Mouse (Mus musculus): ENCODE measurements at regions not wholly inside any gene's neighbourhood (a gene's known extent, or its start where the extent isn't known, plus 50 kb on each side); places are given as distances from the start of the nearest gene placed in this dataset.

GRCm38 (mm10) chr5:4484151-4484550 lies 273.7 kb downstream of the Fzd1 start:
- DNase-seq, result no peak
- intact Hi-C loops (cut with DNase I), result no loop called here
- no peak for TF ChIP-seq CTCF (IDR thresholded peaks at IDR 0.05)
- H3K27ac ChIP-seq, result no peak overlapping the region
- no peak overlapping the region for H3K4me3 ChIP-seq

GRCm38 (mm10) chr5:4474255-4474654 lies 282.1 kb downstream of the Mterf1b start:
- H3K4me3 ChIP-seq, result no peak overlapping the region
- TF ChIP-seq CTCF (IDR thresholded peaks at IDR 0.05), result no peak
- H3K27ac ChIP-seq, result no peak overlapping the region
- intact Hi-C loops (cut with DNase I), result no loop called here
- no peak for DNase-seq

Data from gastrocnemius, adult 2 months (tissue).